Mouse (Mus musculus) adrenal gland, adult 18-20 months (tissue): ENCODE measurements around the gene Gm10160. TPM values are rescaled to one million over a fixed set of nuclear protein-coding genes. Genes with fewer than 3 reads are reported as not detected.

ENCODE experiments used
- DNase-seq, 2 experiments: peaks; one replicate each; pipeline ENCODE4 v3.0.0; 2021 to 2022; ENCODE audit warnings: low spot score in 2 of 2
- long read RNA-seq, 2 experiments: library from polyadenylated mRNA; stranded (forward); transcript quantifications; one replicate each; pipeline ENCODE4 v2.0.0; 2021
- total RNA-seq, 2 experiments: library from RNA; stranded (reverse); gene quantifications; 1 replicate in 1 of 2; 2 replicates in 1 of 2; pipeline ENCODE4 v1.2.3; 2021

Gm10160 gene
- total RNA-seq, result not detected
- long read RNA-seq, experiment 1, result 0 reads
- long read RNA-seq, experiment 2, result 0 reads

GRCm38 (mm10) chr7:81855694-81856093 lies at the start of gene Gm10160:
Gm10160 (minus strand) TSS chr7:81855794.
- DNase-seq, result no peak

- no peak for DNase-seq
Observed at GRCm38 (mm10) chr7:81904926-81905325, 49.3 kb upstream of the Gm10160 start.

- DNase-seq, result no peak
Observed at GRCm38 (mm10) chr7:81904094-81904493, 48.5 kb upstream of the Gm10160 start.

- no peak for DNase-seq
Observed at GRCm38 (mm10) chr7:81899361-81899760, 43.8 kb upstream of the Gm10160 start.

- no peak for DNase-seq
Observed at GRCm38 (mm10) chr7:81885128-81885527, 29.5 kb upstream of the Gm10160 start.

- DNase-seq, result peak in 1 of 2 experiments; percentile 69
Observed at GRCm38 (mm10) chr7:81881600-81881999, 26.0 kb upstream of the Gm10160 start.

GRCm38 (mm10) chr7:81880797-81881196 lies 25.2 kb upstream of the Gm10160 start:
- DNase-seq, result no peak

- no peak for DNase-seq
Observed at GRCm38 (mm10) chr7:81880286-81880685, 24.7 kb upstream of the Gm10160 start.

- no peak for DNase-seq
Observed at GRCm38 (mm10) chr7:81875372-81875771, 19.8 kb upstream of the Gm10160 start.

- DNase-seq, result no peak
Observed at GRCm38 (mm10) chr7:81874636-81875035, 19.0 kb upstream of the Gm10160 start.

- DNase-seq, result no peak
Observed at GRCm38 (mm10) chr7:81873807-81874206, 18.2 kb upstream of the Gm10160 start.

GRCm38 (mm10) chr7:81872493-81873013 lies 17.0 kb upstream of the Gm10160 start:
- DNase-seq, result no peak

GRCm38 (mm10) chr7:81868158-81868557 lies 12.6 kb upstream of the Gm10160 start:
- peak; percentile 72 for DNase-seq

- no peak for DNase-seq
Observed at GRCm38 (mm10) chr7:81867231-81867930, 11.8 kb upstream of the Gm10160 start.

GRCm38 (mm10) chr7:81865937-81866336 lies 10.3 kb upstream of the Gm10160 start:
- no peak for DNase-seq

- no peak for DNase-seq
Observed at GRCm38 (mm10) chr7:81864552-81864951, 9.0 kb upstream of the Gm10160 start.

- no peak for DNase-seq
Observed at GRCm38 (mm10) chr7:81862587-81863583, 7.3 kb upstream of the Gm10160 start.

- DNase-seq, result no peak
Observed at GRCm38 (mm10) chr7:81861921-81862320, 6.3 kb upstream of the Gm10160 start.

- DNase-seq, result no peak
Observed at GRCm38 (mm10) chr7:81861461-81861860, 5.9 kb upstream of the Gm10160 start.

- DNase-seq, result no peak
Observed at GRCm38 (mm10) chr7:81860996-81861395, 5.4 kb upstream of the Gm10160 start.

GRCm38 (mm10) chr7:81860071-81860470 lies 4.5 kb upstream of the Gm10160 start:
- no peak for DNase-seq
